Mouse (Mus musculus) cerebellum, postnatal 14 days (tissue): ENCODE data around the gene Fuca1.
"Not testable (repeated sequence)": the region's sequence is repeated elsewhere in the genome, so short reads cannot be mapped to it uniquely, and the experiment has no call there.

Experiments used
- DNase-seq, 2 experiments: peaks; one replicate each; pipeline ENCODE4 v3.0.0; 2021; ENCODE audit warnings: mixed read lengths in 2 of 2

Fuca1 gene

DNA sequence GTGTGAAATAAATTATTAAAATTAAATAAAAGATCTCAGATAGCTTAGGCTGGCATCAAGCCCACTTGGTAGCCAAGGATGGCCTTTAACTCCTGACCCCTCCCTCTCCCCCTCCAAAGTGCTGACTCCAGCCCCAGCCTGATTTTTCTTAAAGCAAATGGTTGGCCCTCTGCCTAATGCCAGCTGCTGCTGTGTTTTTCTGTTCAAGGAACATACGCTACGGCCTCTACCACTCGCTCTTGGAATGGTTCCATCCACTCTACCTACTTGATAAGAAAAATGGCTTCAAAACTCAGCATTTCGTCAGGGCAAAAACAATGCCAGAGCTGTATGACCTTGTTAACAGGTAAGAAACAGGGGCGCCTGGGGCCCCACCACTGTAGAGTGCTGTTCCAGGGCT lies 4.8 kb downstream of the Fuca1 start:
- DNase-seq = no peak

GRCm38 (mm10) chr4:135926195-135926808 lies 5.8 kb downstream of the Fuca1 start:
- no peak for DNase-seq

DNA sequence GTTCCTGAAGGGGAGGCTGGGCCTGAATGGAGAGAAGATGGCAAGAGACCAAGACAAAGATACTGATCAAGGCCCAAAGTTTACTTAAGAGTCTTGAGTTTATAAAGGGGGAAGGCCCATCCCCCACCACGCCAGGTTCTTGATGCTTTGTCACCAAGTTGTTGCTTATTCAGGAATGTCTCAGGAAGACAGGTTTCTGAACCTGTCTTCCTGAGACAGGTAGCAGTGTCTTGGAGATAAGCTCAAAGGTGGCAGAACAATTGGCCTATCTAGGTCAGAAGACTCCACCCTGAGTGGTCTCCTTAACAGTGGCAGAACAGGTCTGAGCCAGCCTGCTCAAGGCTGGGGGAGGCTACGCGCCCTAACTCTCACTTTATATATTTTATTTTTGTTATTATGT lies 6.3 kb downstream of the Fuca1 start:
- no peak for DNase-seq

DNA sequence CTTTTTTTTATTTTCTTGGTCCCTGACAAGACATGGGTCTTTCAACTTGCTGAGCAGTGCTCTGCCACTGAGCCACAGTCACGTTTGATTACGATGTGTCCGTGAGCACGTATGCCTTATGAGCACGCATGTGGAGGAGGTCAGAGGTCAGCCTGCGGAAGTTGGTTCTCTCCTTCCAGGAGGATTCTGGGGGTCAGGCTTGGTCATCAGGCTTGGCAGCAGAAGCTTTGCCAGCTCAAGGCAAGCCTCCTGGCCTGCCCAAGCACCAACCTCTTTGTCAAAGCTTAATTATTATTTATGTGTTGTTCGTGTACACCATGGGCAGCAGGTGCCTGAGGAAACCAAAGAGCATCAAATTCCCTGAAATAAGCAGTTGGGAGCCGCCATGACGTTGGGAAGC lies 7.8 kb downstream of the Fuca1 start:
- DNase-seq = no peak

GRCm38 (mm10) chr4:135929405-135929804 lies 8.9 kb downstream of the Fuca1 start:
- no peak for DNase-seq

GRCm38 (mm10) chr4:135929828-135930227 lies 9.3 kb downstream of the Fuca1 start:
- no peak for DNase-seq

GRCm38 (mm10) chr4:135930239-135930638 lies 9.7 kb downstream of the Fuca1 start:
- DNase-seq = no peak

- peak in 1 of 2 experiments; percentile 36 for DNase-seq
These were observed 11.3 kb downstream of the Fuca1 start for GRCm38 (mm10) chr4:135931832-135932231.

DNA sequence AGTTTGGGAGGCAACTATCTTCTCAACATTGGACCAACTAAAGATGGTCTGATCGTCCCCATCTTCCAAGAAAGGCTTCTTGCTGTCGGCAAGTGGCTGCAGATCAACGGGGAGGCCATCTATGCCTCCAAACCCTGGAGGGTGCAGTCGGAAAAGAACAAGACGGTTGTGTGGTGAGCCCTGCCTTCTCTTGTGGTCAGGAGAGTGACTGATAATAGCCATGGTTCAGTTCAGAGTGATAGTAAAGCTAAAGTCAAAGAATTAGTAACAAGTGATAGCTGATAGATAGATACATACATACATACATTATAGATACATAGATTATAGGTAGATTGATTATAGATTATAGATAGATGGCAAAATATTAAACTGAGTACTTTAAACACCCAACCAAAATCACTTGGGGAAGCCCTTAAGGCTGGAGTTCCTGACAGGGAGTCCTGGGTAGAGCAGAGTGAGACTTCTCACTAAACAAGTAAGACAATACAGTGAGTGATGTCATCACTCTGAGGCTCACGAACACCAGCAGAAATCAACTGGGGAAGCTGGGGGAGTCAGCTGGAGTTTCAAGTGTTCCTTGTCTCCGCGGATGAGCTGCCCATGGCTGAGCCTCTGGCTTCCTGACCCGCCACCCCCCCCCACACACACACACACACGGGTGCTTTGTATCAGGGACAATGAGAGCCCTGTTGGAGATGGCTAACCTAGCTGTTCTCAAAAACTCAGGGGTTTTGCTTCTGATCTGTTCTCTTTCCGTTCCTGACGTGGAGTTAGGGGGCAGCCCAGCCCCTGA lies 14.4 kb downstream of the Fuca1 start:
- DNase-seq = no peak

GRCm38 (mm10) chr4:135935502-135935901 lies 15.0 kb downstream of the Fuca1 start:
- no peak for DNase-seq

- no peak for DNase-seq
These were observed 18.3 kb downstream of the Fuca1 start for GRCm38 (mm10) chr4:135938858-135939257.

GRCm38 (mm10) chr4:135941026-135941425 lies 20.5 kb downstream of the Fuca1 start:
- not testable (repeated sequence) for DNase-seq

DNA sequence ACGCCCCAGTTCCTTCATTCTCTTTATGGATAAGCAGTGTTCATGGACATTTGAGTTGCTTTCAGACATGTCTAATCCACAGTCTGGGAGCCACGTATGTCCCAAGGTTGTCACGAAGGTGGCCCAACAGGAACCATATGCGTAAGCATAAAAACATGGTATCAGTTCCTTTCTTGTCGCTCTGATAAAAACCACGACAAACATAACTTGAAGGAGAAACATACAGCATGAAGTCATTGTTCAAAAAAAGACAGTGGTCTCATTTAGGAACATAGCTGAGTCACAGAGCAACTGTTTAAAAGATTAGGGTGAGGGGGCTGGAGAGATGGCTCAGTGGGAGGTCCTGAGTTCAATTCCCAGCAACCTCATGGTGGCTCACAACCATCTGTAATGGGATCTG lies 21.7 kb downstream of the Fuca1 start:
- no peak for DNase-seq

DNA sequence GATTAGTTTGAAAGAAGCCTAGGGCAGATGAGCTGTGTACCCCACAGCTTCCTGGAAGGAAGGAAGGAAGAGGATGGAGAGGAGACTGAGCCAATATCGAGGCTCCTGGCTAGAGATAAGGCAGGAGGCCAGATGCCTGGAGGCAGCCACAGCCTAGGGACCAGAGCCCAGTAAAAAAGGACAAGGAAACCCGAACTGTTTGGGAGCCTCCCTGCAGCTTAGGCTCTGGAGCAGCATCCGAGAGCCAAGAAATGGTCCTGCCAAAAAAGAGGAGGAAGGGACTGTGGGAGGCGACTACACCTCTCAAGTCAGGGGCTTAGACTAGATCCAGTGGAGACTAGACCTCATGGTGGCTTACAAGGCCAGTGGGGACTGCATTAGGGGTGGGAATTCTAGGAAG lies 22.9 kb downstream of the Fuca1 start:
- DNase-seq = peak in 1 of 2 experiments; percentile 58

DNA sequence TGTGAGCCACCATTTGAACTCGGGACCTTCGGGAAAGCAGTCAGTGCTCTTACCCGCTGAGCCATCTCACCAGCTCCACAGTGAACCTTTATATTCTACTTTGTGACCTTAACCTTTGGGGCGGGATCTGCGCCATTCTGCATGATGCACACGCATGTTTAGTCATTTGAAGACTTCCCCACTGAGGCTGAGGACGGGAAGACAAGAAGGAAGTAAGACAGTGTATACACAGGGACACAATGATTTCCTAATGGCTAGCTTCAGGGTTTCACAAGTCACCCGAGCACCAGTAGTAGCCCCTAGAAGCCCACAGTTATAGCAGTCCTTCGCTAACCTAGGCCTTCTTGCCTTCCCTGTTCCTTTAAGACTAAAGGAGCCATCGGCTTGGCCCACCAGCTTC lies 25.2 kb downstream of the Fuca1 start:
- peak in 1 of 2 experiments; percentile 21 for DNase-seq

DNA sequence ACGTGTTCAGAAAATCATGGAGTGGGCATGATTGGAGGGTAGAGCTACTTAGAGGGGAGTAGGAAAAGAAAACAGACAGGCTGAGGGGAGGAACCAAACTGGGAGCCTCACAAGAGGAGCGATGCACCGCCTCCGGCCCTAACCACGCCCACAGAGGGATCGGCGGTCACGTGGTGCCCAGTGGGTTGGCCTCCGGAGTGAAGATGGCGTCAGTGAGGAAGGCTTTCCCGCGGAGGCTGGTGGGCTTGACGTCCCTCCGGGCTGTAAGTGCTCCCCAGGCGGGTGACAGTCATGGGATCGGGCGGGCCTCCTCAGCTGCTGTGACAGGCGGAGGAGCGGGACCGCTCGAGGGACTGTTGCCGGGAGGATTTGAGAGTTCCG lies 25.7 kb downstream of the Fuca1 start, which contains the start of gene Hmgcl:
Gene Hmgcl (plus strand): TSS at position 171 of the 381 bp plus-strand sequence.
- DNase-seq = peak; percentile 96 to 97

- peak in 1 of 2 experiments; percentile 68 for DNase-seq
These were observed 26.2 kb downstream of the Fuca1 start for GRCm38 (mm10) chr4:135946659-135947301.

DNA sequence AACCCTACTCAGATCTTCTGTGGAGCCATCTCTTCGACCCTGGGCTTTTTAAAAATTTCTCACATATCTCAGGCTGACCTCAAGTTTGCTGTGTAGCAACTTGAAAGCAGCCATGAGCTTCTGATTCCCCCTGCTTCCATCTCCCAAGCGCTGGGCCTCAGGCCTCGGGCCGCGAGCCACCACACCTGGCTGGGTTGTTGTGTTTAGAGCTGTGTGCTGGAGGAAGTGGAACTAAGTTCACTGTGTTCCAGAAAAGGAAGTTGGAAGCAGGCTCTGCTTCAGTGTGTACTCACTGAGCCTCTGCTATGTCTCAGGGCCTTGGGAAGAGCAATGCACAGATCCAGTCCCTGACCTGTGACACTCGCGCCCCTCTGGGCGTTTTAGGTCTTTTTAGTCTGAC lies 27.6 kb downstream of the Fuca1 start:
- DNase-seq = no peak

- DNase-seq = no peak
These were observed 28.9 kb downstream of the Fuca1 start for GRCm38 (mm10) chr4:135949475-135949874.

DNA sequence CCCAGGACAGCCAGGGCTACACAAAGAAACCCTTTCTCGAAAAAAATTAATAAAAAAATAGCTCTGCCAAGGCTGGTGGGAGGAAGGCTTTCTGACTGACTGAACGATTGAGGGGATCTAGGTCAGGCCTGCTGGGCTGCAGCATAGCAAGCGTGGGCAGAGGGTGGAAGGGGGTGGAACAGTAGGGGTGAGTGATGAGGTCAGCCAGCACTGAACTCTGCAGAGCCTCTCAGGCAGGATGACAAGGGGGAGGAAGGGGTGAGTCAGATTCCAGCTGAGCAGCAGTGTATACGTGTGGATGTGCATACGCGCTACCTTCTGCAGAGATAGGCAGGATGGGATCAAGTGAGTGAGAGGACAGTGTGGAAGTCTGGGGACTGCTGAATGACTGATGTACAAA lies 29.4 kb downstream of the Fuca1 start:
- peak; percentile 73 to 74 for DNase-seq

- peak; percentile 50 to 61 for DNase-seq
These were observed 29.8 kb downstream of the Fuca1 start for GRCm38 (mm10) chr4:135950365-135950764.

- DNase-seq = peak in 1 of 2 experiments; percentile 62
These were observed 31.0 kb downstream of the Fuca1 start for GRCm38 (mm10) chr4:135951505-135951904.

DNA sequence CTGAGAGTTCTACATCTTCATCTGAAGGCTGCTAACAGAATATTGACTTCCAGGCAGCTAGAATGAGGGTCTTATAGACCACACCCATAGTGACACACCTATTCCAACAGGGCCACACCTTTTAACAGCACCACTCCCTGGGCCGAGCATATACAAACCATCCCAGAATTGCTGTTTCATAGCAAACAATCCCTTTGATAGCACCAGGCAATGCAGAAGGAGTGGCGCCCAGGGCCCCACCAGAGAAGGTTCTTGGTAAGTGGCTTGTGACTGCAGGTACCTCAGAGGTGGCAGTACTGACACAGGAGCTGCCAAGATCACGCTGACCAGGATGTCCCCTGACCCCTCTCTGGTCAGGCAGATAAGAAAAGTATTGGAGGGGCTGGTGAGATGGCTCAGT lies 32.6 kb downstream of the Fuca1 start:
- DNase-seq = no peak

DNA sequence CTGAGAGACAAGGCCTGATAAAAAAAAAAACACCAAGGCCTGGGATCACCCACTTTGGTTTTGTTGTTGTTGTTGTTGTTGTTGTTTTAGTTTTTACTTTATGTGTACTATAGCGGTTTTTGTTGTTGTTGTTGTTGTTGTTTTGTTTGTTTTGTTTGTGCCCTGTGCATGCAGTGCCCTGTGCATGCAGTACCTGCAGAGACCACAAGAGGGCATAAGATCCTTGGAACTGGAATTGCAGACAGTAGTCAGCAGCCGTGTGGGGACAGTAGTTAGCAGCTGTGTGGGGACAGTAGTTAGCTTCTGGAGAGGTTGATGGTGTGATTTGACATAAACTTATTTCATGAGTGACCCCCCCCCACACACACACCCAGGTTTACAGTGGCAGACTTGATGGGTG lies 33.7 kb downstream of the Fuca1 start:
- DNase-seq = peak; percentile 87 to 92
